Mouse (Mus musculus): ENCODE results near the gene Icam2.

DNA sequence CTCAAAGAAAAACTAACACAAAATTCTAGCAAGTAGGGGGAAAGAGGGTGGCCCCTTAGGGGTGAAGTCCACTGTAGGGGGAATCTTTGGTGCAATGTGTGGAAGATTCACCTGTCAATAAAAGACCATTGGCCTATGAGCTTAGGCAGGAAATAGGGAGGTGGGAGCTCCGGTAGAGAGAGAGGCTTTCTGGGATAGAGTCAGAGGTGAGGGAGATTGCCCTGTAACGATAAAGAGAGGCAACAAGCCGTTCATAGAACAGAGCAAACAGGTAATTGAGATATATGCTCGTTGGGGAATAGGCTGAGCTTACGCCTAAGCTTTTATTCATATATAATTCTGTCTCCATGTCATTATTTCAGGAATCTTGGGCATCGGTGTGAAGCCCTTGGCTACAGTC lies 855 bp downstream of the Icam2 start:
- no peak for TF ChIP-seq CTCF (IDR thresholded peaks at IDR 0.05; ENCODE audit: low read depth)
- TF ChIP-seq EP300 (IDR thresholded peaks at IDR 0.05; ENCODE audit: low read depth) = no peak
